Comparison of ENCODE assay signal across 11 mouse cellular contexts in genomic region chr5:143572195-143572594, GRCm38 (mm10). TPM values are rescaled to one million over a fixed set of nuclear protein-coding genes. Genes with fewer than 3 reads are reported as not detected.
DNase-seq lines count a peak whose midpoint lies in the region; ATAC-seq and TF ChIP-seq lines count a peak whose summit lies in the region.
"Had no signal": no experiment of that assay in that cellular context is flagged by ENCODE, and none has a peak within 500 bp of the region (broad histone marks: within the 10 kb centered on the region; RNA-seq: fewer than 3 reads in every experiment).

No protein-coding gene starts in this region.

- peak; percentile 10 for DNase-seq in embryo, embryonic 10.5 days (ENCODE audit: low spot score)
- DNase-seq in embryo, embryonic 9.5 days (ENCODE audit: extremely low spot score) = no peak
- no peak for DNase-seq in midbrain, embryonic 14.5 days
- no peak for DNase-seq in right cerebral cortex, postnatal 25 days
- no peak for DNase-seq in ovary, postnatal 10 days (ENCODE audit: low spot score)

- H3K36me3 ChIP-seq in heart, embryonic 12.5 days = no peaks in the 10 kb centered on the region
- no peaks in the 10 kb centered on the region for H3K36me3 ChIP-seq in kidney, embryonic 16.5 days (ENCODE audit: insufficient read depth, low read length)
- no peaks in the 10 kb centered on the region for H3K36me3 ChIP-seq in small intestine, adult 2 months (ENCODE audit: control insufficient read depth, insufficient read depth, low read length)
- no peaks in the 10 kb centered on the region for H3K36me3 ChIP-seq in midbrain, embryonic 14.5 days (ENCODE audit: control insufficient read depth, insufficient read depth, low read length)
- H3K36me3 ChIP-seq: forebrain, embryonic 12.5 days; limb, embryonic 12.5 days; neural tube, embryonic 12.5 days had no signal

- no peak overlapping the region for H3K4me3 ChIP-seq in heart, embryonic 12.5 days
- H3K4me3 ChIP-seq in kidney, embryonic 16.5 days (ENCODE audit: low read length) = no peak overlapping the region
- no peak overlapping the region for H3K4me3 ChIP-seq in small intestine, adult 2 months (ENCODE audit: low read depth, low read length)
- no peak overlapping the region for H3K4me3 ChIP-seq in midbrain, embryonic 14.5 days (replicated peaks; ENCODE audit: low read depth, low read length)
- H3K4me3 ChIP-seq: forebrain, embryonic 12.5 days; limb, embryonic 12.5 days; neural tube, embryonic 12.5 days had no signal

- peak; percentile 52; the same call in 1 of the 2 replicates for ATAC-seq in heart, embryonic 12.5 days (ENCODE audit: insufficient number of reproducible peaks, low FRiP score)
- ATAC-seq in kidney, embryonic 16.5 days (ENCODE audit: low FRiP score, low TSS enrichment) = peak; percentile 81
- no peak for ATAC-seq in midbrain, embryonic 14.5 days (ENCODE audit: low FRiP score, low TSS enrichment)

- H3K4me2 ChIP-seq in heart, embryonic 12.5 days = no peak overlapping the region
- H3K4me2 ChIP-seq in kidney, embryonic 16.5 days (replicated peaks; ENCODE audit: low read depth, low read length) = no peak overlapping the region
- H3K4me2 ChIP-seq in midbrain, embryonic 14.5 days (ENCODE audit: low read length) = no peak overlapping the region
- H3K4me2 ChIP-seq: forebrain, embryonic 12.5 days; limb, embryonic 12.5 days; neural tube, embryonic 12.5 days had no signal

- H3K4me1 ChIP-seq in heart, embryonic 12.5 days (replicated peaks) = 0 out of 2 replicates have a peak, but pooled peaks cover 4% of the 10 kb centered on the region
- peaks cover 17% of the 10 kb centered on the region for H3K4me1 ChIP-seq in kidney, embryonic 16.5 days (ENCODE audit: insufficient read depth, low read length)
- no peaks in the 10 kb centered on the region for H3K4me1 ChIP-seq in small intestine, adult 2 months (ENCODE audit: control insufficient read depth, insufficient read depth, insufficient read length, low read length)
- no peaks in the 10 kb centered on the region for H3K4me1 ChIP-seq in midbrain, embryonic 14.5 days (ENCODE audit: control insufficient read depth, insufficient read depth, low read length)
- H3K4me1 ChIP-seq: forebrain, embryonic 12.5 days; limb, embryonic 12.5 days; neural tube, embryonic 12.5 days had no signal

- no peaks in the 10 kb centered on the region for H3K27me3 ChIP-seq in heart, embryonic 12.5 days (replicated peaks)
- no peaks in the 10 kb centered on the region for H3K27me3 ChIP-seq in kidney, embryonic 16.5 days (ENCODE audit: insufficient read depth, low read length)
- no peaks in the 10 kb centered on the region for H3K27me3 ChIP-seq in small intestine, adult 2 months (ENCODE audit: control insufficient read depth, insufficient read depth, low read length)
- H3K27me3 ChIP-seq in midbrain, embryonic 14.5 days (ENCODE audit: control insufficient read depth, insufficient read depth, low read length) = no peaks in the 10 kb centered on the region
- H3K27me3 ChIP-seq: forebrain, embryonic 12.5 days; limb, embryonic 12.5 days; neural tube, embryonic 12.5 days had no signal

- no peak overlapping the region for H3K9ac ChIP-seq in heart, embryonic 12.5 days
- H3K9ac ChIP-seq in kidney, embryonic 16.5 days (replicated peaks; ENCODE audit: low read length) = no peak overlapping the region
- H3K9ac ChIP-seq in midbrain, embryonic 14.5 days (replicated peaks; ENCODE audit: low read length) = no peak overlapping the region
- H3K9ac ChIP-seq: forebrain, embryonic 12.5 days; limb, embryonic 12.5 days; neural tube, embryonic 12.5 days had no signal

- H3K27ac ChIP-seq in heart, embryonic 12.5 days (ENCODE audit: poor library complexity, severe bottlenecking) = peak overlapping the region; percentile 48; the same call in 1 of the 2 replicates
- peak overlapping the region; percentile 83 for H3K27ac ChIP-seq in kidney, embryonic 16.5 days (ENCODE audit: low read length)
- H3K27ac ChIP-seq in small intestine, adult 2 months (ENCODE audit: insufficient read depth, low read depth, low read length) = peak overlapping the region; percentile 40
- no peak overlapping the region for H3K27ac ChIP-seq in midbrain, embryonic 14.5 days (replicated peaks; ENCODE audit: low read depth, low read length)
- H3K27ac ChIP-seq: forebrain, embryonic 12.5 days; limb, embryonic 12.5 days; neural tube, embryonic 12.5 days had no signal

- TF ChIP-seq CTCF in small intestine, adult 2 months (IDR thresholded peaks at IDR 0.05; ENCODE audit: extremely low read depth, insufficient read length, insufficient replicate concordance, low read depth, low read length) = no peak

- H3K9me3 ChIP-seq in heart, embryonic 12.5 days (replicated peaks) = no peaks in the 10 kb centered on the region
- H3K9me3 ChIP-seq in kidney, embryonic 16.5 days (ENCODE audit: low read length) = no peaks in the 10 kb centered on the region
- no peaks in the 10 kb centered on the region for H3K9me3 ChIP-seq in midbrain, embryonic 14.5 days (ENCODE audit: control insufficient read depth, low read length)
- H3K9me3 ChIP-seq: forebrain, embryonic 12.5 days; limb, embryonic 12.5 days; neural tube, embryonic 12.5 days had no signal

- TF ChIP-seq POLR2A in small intestine, adult 2 months (IDR thresholded peaks at IDR 0.05; ENCODE audit: low read depth, low read length) = no peak

- 65% methylated on average over 5 of the region's 5 CpGs for WGBS in heart, embryonic 12.5 days
- 54% methylated on average over 5 of the region's 5 CpGs for WGBS in kidney, embryonic 16.5 days
- WGBS in small intestine, adult 2 months = 75% methylated on average over 5 of the region's 5 CpGs
- 86% methylated on average over 5 of the region's 5 CpGs for WGBS in midbrain, embryonic 14.5 days

RNA-seq across cellular contexts. Expression of gene Rac1, which starts 44.4 kb away (rescaled TPM):
- polyA plus RNA-seq in heart, embryonic 12.5 days (2016; fragmentation: Nextera tagmentation; extraction: Ambion mirVana) = 401 and 418 TPM in 2 replicates
- polyA plus RNA-seq in kidney, embryonic 16.5 days (2015; fragmentation: Nextera tagmentation; extraction: Ambion mirVana) = 300 and 435 TPM in 2 replicates
- polyA plus RNA-seq in small intestine, adult 2 months (2012; rRNA removed) = 219 and 504 TPM in 2 replicates
- polyA plus RNA-seq in midbrain, embryonic 14.5 days (2014; fragmentation: Nextera tagmentation; extraction: Ambion mirVana) = 425 and 463 TPM in 2 replicates

RNA-seq across cellular contexts. Expression of gene Cyth3, which starts 50.1 kb away (rescaled TPM):
- polyA plus RNA-seq in heart, embryonic 12.5 days (2016; fragmentation: Nextera tagmentation; extraction: Ambion mirVana) = 41.8 and 41.9 TPM in 2 replicates
- polyA plus RNA-seq in kidney, embryonic 16.5 days (2015; fragmentation: Nextera tagmentation; extraction: Ambion mirVana) = 79.2 and 81.3 TPM in 2 replicates
- 6.4 and 10.3 TPM in 2 replicates for polyA plus RNA-seq in small intestine, adult 2 months (2012; rRNA removed)
- 34.5 and 38.0 TPM in 2 replicates for polyA plus RNA-seq in midbrain, embryonic 14.5 days (2014; fragmentation: Nextera tagmentation; extraction: Ambion mirVana)
